Mouse (Mus musculus): ENCODE results near the gene Igf2. TPM values are rescaled to one million over a fixed set of nuclear protein-coding genes. Genes with fewer than 3 reads are reported as not detected.

Igf2 gene
- polyA plus RNA-seq (2014; fragmentation: Nextera tagmentation; extraction: Ambion mirVana), result 1,478 and 1,518 TPM in 2 replicates

- H3K27me3 ChIP-seq (replicated peaks; ENCODE audit: control insufficient read depth, insufficient read depth, low read length), result peaks cover 43% of the 10 kb centered on the region
- peak within 1 kb of the TSS; percentile 0; the same call in 1 of the 2 replicates for H3K4me3 ChIP-seq (ENCODE audit: low read depth, low read length)
- no peaks in the 10 kb centered on the region for H3K4me1 ChIP-seq (ENCODE audit: control insufficient read depth, insufficient read depth, low read length)
- H3K9me3 ChIP-seq (ENCODE audit: control insufficient read depth, low read length), result peaks cover 28% of the 10 kb centered on the region
- peaks cover 12% of the 10 kb centered on the region for H3K36me3 ChIP-seq (ENCODE audit: control insufficient read depth, insufficient read depth, low read length)
- DNase-seq (ENCODE audit: low spot score) (no peak), ATAC-seq (ENCODE audit: low read depth) (no peak)
- H3K4me2 ChIP-seq (ENCODE audit: low read depth, low read length), result peak within 1 kb of the TSS; percentile 67; the same call in 1 of the 2 replicates
- WGBS, result 50% methylated on average over 2 of the region's 2 CpGs
- H3K27ac ChIP-seq (replicated peaks; ENCODE audit: low read depth, low read length), result no peak within 1 kb of the TSS; the same call in 1 of the 2 replicates
- no peak within 1 kb of the TSS for H3K9ac ChIP-seq (ENCODE audit: low read depth, low read length)
Measured at GRCm38 (mm10) chr7:142666659-142667058, at the start of gene Igf2. TSS of gene Igf2 (minus strand) at chr7:142666816.

DNA sequence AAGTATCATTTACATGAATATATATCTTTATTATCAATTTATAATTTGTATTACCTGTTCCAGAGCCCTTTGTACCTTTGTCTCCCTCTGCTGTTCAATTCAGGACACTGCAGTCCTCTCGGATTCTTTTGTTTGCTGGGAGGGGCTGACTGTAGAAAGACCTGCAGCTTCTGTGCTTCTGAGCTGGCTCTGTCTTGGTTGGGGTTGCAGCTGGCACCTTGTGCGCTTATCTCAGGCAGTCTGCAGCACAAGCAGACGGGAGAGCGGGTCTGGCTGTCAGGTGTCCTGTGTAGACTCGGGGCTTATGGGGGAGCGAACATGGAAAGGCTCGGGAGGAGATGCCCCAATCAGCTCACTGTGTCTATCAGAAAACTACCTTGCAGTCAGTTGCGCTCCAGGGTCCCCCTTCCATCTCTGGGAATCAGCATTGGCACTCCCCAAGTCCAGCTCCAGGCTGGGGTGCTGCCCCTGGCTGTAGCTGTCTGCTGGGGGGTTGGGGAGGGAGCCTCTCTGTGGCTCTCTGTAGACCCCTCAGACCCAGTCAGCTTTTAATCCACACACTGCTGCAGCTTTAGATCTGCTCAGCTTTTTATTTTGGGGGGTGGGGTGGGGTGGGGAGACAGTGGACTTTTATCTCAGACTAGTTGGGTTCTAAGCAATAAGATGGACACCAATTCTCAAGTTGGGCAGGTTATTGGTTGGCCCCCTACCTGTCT, 48.3 kb upstream of the Igf2 start:
- peak overlapping the region; percentile 24 for H3K4me3 ChIP-seq (ENCODE audit: low read depth, low read length)
- WGBS, result 14% methylated on average over 8 of the region's 8 CpGs
- peak; percentile 39 for DNase-seq (ENCODE audit: low spot score)
- peak overlapping the region; percentile 53 for H3K4me2 ChIP-seq (ENCODE audit: low read depth, low read length)
- H3K4me1 ChIP-seq (ENCODE audit: control insufficient read depth, insufficient read depth, low read length), result no peaks in the 10 kb centered on the region
- no peak overlapping the region for H3K27ac ChIP-seq (replicated peaks; ENCODE audit: low read depth, low read length)
- peak overlapping the region; percentile 50; the same call in 1 of the 2 replicates for H3K9ac ChIP-seq (ENCODE audit: low read depth, low read length)
- no peaks in the 10 kb centered on the region for H3K27me3 ChIP-seq (replicated peaks; ENCODE audit: control insufficient read depth, insufficient read depth, low read length)
- H3K36me3 ChIP-seq (ENCODE audit: control insufficient read depth, insufficient read depth, low read length), result no peaks in the 10 kb centered on the region
- H3K9me3 ChIP-seq (ENCODE audit: control insufficient read depth, low read length), result no peaks in the 10 kb centered on the region
- no peak for ATAC-seq (ENCODE audit: low read depth)

GRCm38 (mm10) chr7:142706873-142707272, 40.3 kb upstream of the Igf2 start:
- H3K36me3 ChIP-seq (ENCODE audit: control insufficient read depth, insufficient read depth, low read length), result no peaks in the 10 kb centered on the region
- no peak for ATAC-seq (ENCODE audit: low read depth)
- H3K9ac ChIP-seq (ENCODE audit: low read depth, low read length), result no peak overlapping the region
- H3K27me3 ChIP-seq (replicated peaks; ENCODE audit: control insufficient read depth, insufficient read depth, low read length), result no peaks in the 10 kb centered on the region
- H3K27ac ChIP-seq (replicated peaks; ENCODE audit: low read depth, low read length), result no peak overlapping the region
- H3K4me2 ChIP-seq (ENCODE audit: low read depth, low read length), result no peak overlapping the region
- WGBS, result 72% methylated on average over 2 of the region's 2 CpGs
- H3K4me3 ChIP-seq (ENCODE audit: low read depth, low read length), result no peak overlapping the region
- DNase-seq (ENCODE audit: low spot score), result no peak
- no peaks in the 10 kb centered on the region for H3K9me3 ChIP-seq (ENCODE audit: control insufficient read depth, low read length)
- no peaks in the 10 kb centered on the region for H3K4me1 ChIP-seq (ENCODE audit: control insufficient read depth, insufficient read depth, low read length)

DNA sequence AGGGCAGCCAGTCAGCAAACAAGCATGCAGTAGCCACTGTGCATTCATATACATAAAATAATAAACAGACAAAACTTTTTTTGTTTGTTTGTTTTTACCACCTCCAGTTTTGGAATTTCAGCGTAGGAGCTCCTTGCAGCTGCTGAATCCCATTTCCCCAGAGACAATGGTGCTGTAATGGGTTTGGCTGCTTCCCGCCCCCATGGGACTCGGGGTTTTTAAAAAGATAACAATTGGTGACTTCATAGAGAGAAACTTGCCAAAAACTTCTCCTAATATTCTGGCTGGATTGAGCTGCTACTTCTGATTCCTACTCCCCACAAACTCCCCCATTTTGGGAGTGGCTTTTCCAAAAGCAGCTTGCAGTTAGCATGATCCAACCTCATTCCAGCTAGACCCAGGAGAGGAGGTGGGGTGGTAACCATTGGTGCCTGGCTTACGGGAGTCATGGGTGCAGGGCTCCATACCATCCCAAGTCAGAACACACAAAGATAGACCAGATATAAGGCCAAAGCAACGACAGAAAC, 32.8 kb upstream of the Igf2 start:
- Histone ChIP-seq H3K27me3 (replicated peaks; ENCODE audit: control insufficient read depth, insufficient read depth, low read length) (no peaks in the 10 kb centered on the region), H3K4me1 (ENCODE audit: control insufficient read depth, insufficient read depth, low read length) (no peaks in the 10 kb centered on the region), H3K27ac (replicated peaks; ENCODE audit: low read depth, low read length) (no peak overlapping the region), H3K9me3 (ENCODE audit: control insufficient read depth, low read length) (no peaks in the 10 kb centered on the region), H3K36me3 (ENCODE audit: control insufficient read depth, insufficient read depth, low read length) (no peaks in the 10 kb centered on the region), H3K9ac (ENCODE audit: low read depth, low read length) (no peak overlapping the region), H3K4me2 (ENCODE audit: low read depth, low read length) (no peak overlapping the region), H3K4me3 (ENCODE audit: low read depth, low read length) (no peak overlapping the region)
- ATAC-seq (ENCODE audit: low read depth) (no peak), DNase-seq (ENCODE audit: low spot score) (peak; percentile 44)
- 72% methylated on average over 5 of the region's 5 CpGs for WGBS

DNA sequence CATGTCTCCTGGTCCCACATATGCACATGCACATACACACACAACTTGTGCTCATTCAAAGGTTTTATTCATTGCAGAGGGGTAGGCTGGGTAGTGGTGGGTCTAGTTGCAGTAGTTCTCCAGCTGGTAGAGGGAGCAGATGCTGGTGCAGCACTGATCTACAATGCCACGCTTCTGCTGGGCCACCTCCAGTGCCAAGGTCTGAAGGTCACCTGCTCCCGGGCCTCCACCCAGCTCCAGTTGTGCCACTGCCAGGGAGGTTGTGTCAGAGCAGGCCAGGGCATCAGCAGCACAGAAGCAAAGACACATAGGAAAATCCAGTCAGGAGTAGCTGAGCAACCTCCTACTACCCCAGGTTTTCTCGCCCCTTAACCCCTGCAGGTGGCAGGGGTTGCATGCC, 12.0 kb upstream of the Igf2 start:
- no peak overlapping the region for H3K27ac ChIP-seq (replicated peaks; ENCODE audit: low read depth, low read length)
- no peak overlapping the region for H3K4me2 ChIP-seq (ENCODE audit: low read depth, low read length)
- no peak for DNase-seq (ENCODE audit: low spot score)
- H3K4me1 ChIP-seq (ENCODE audit: control insufficient read depth, insufficient read depth, low read length), result no peaks in the 10 kb centered on the region
- no peaks in the 10 kb centered on the region for H3K27me3 ChIP-seq (replicated peaks; ENCODE audit: control insufficient read depth, insufficient read depth, low read length)
- 89% methylated on average over 3 of the region's 3 CpGs for WGBS
- no peaks in the 10 kb centered on the region for H3K36me3 ChIP-seq (ENCODE audit: control insufficient read depth, insufficient read depth, low read length)
- no peaks in the 10 kb centered on the region for H3K9me3 ChIP-seq (ENCODE audit: control insufficient read depth, low read length)
- no peak overlapping the region for H3K4me3 ChIP-seq (ENCODE audit: low read depth, low read length)
- ATAC-seq (ENCODE audit: low read depth), result no peak
- no peak overlapping the region for H3K9ac ChIP-seq (ENCODE audit: low read depth, low read length)

DNA sequence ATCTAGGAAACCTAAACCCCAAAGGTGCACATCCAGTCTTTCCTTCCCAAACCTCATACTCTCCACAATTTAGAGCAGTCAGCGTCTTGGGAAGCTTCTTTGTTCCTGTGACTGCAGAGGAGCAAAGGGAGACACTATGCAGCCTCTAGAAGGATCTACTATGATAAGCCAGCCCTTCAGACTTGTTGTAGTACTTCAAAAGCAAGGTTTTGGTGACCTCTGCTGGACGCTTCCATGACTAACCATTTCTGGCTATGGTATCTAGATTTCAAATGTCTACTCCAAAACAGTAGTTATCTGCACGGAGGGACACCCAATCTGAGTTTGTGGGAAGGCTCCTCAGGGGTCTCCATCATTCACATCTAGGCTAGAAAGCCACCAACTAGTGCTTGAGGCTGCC, 9.0 kb upstream of the Igf2 start:
- H3K9me3 ChIP-seq (ENCODE audit: control insufficient read depth, low read length), result peaks cover 6% of the 10 kb centered on the region
- no peak overlapping the region for H3K27ac ChIP-seq (replicated peaks; ENCODE audit: low read depth, low read length)
- no peak overlapping the region for H3K4me3 ChIP-seq (ENCODE audit: low read depth, low read length)
- no peaks in the 10 kb centered on the region for H3K36me3 ChIP-seq (ENCODE audit: control insufficient read depth, insufficient read depth, low read length)
- no peaks in the 10 kb centered on the region for H3K4me1 ChIP-seq (ENCODE audit: control insufficient read depth, insufficient read depth, low read length)
- peak; percentile 89 for DNase-seq (ENCODE audit: low spot score)
- ATAC-seq (ENCODE audit: low read depth), result peak; percentile 74; the same call in 1 of the 2 replicates
- H3K27me3 ChIP-seq (replicated peaks; ENCODE audit: control insufficient read depth, insufficient read depth, low read length), result no peaks in the 10 kb centered on the region
- H3K4me2 ChIP-seq (ENCODE audit: low read depth, low read length), result no peak overlapping the region
- 10% methylated on average over 3 of the region's 3 CpGs for WGBS
- no peak overlapping the region for H3K9ac ChIP-seq (ENCODE audit: low read depth, low read length)

GRCm38 (mm10) chr7:142675141-142675540, 8.5 kb upstream of the Igf2 start:
- H3K27ac ChIP-seq (replicated peaks; ENCODE audit: low read depth, low read length), result no peak overlapping the region; the same call in 1 of the 2 replicates
- H3K27me3 ChIP-seq (replicated peaks; ENCODE audit: control insufficient read depth, insufficient read depth, low read length), result no peaks in the 10 kb centered on the region
- 67% methylated on average over 6 of the region's 6 CpGs for WGBS
- H3K9me3 ChIP-seq (ENCODE audit: control insufficient read depth, low read length), result peaks cover 11% of the 10 kb centered on the region
- no peak overlapping the region for H3K4me2 ChIP-seq (ENCODE audit: low read depth, low read length)
- DNase-seq (ENCODE audit: low spot score), result no peak
- no peak overlapping the region for H3K4me3 ChIP-seq (ENCODE audit: low read depth, low read length)
- ATAC-seq (ENCODE audit: low read depth), result no peak
- no peak overlapping the region for H3K9ac ChIP-seq (ENCODE audit: low read depth, low read length)
- H3K4me1 ChIP-seq (ENCODE audit: control insufficient read depth, insufficient read depth, low read length), result no peaks in the 10 kb centered on the region
- no peaks in the 10 kb centered on the region for H3K36me3 ChIP-seq (ENCODE audit: control insufficient read depth, insufficient read depth, low read length)

- Histone ChIP-seq H3K4me2 (ENCODE audit: low read depth, low read length) (no peak overlapping the region), H3K27me3 (replicated peaks; ENCODE audit: control insufficient read depth, insufficient read depth, low read length) (no peaks in the 10 kb centered on the region), H3K27ac (replicated peaks; ENCODE audit: low read depth, low read length) (no peak overlapping the region), H3K9me3 (ENCODE audit: control insufficient read depth, low read length) (peaks cover 28% of the 10 kb centered on the region), H3K4me3 (ENCODE audit: low read depth, low read length) (no peak overlapping the region), H3K4me1 (ENCODE audit: control insufficient read depth, insufficient read depth, low read length) (no peaks in the 10 kb centered on the region), H3K36me3 (ENCODE audit: control insufficient read depth, insufficient read depth, low read length) (peaks cover 8% of the 10 kb centered on the region), H3K9ac (ENCODE audit: low read depth, low read length) (no peak overlapping the region)
- DNase-seq (ENCODE audit: low spot score) (peak; percentile 61), ATAC-seq (ENCODE audit: low read depth) (no peak)
- 16% methylated on average over 4 of the region's 4 CpGs for WGBS
Measured at GRCm38 (mm10) chr7:142672120-142672519, 5.5 kb upstream of the Igf2 start.

- Histone ChIP-seq H3K36me3 (ENCODE audit: control insufficient read depth, insufficient read depth, low read length) (peaks cover 12% of the 10 kb centered on the region), H3K4me3 (ENCODE audit: low read depth, low read length) (no peak overlapping the region), H3K4me2 (ENCODE audit: low read depth, low read length) (no peak overlapping the region), H3K27me3 (replicated peaks; ENCODE audit: control insufficient read depth, insufficient read depth, low read length) (peaks cover under 1% of the 10 kb centered on the region), H3K9me3 (ENCODE audit: control insufficient read depth, low read length) (peaks cover 28% of the 10 kb centered on the region), H3K4me1 (ENCODE audit: control insufficient read depth, insufficient read depth, low read length) (no peaks in the 10 kb centered on the region), H3K27ac (replicated peaks; ENCODE audit: low read depth, low read length) (no peak overlapping the region), H3K9ac (ENCODE audit: low read depth, low read length) (no peak overlapping the region)
- DNase-seq (ENCODE audit: low spot score) (no peak), ATAC-seq (ENCODE audit: low read depth) (no peak)
- 94% methylated on average over 1 of the region's 1 CpGs for WGBS
Measured at GRCm38 (mm10) chr7:142671067-142671466, 4.5 kb upstream of the Igf2 start.
